Mouse (Mus musculus) hindbrain, embryonic 16.5 days (tissue): ENCODE data around the gene Tgif1. TPM values are rescaled to one million over a fixed set of nuclear protein-coding genes. Genes with fewer than 3 reads are reported as not detected.
A peak's percentile ranks its signal among the peaks of the same experiment; 100 is the strongest.

Source experiments
- ATAC-seq: fragments of 200-750 bp; cut with Nextera tagmentation; 2 replicates; pipeline ENCODE4 v1.8.0; 2017; ENCODE audit warnings: moderate TSS enrichment, moderate library complexity
- H3K27ac ChIP-seq: fragments of 300-500 bp; sonication (generic); 2 replicates; pipeline ENCODE4 v1.5.1; 2014; ENCODE audit warnings: low read depth, mild to moderate bottlenecking, control low read depth, low read length, moderate library complexity
- H3K27me3 ChIP-seq: fragments of 300-500 bp; sonication (generic); replicated peaks from 2 replicates; pipeline ENCODE4 v1.6.1; 2014; ENCODE audit warnings: low read length; ENCODE audit not compliant: control insufficient read depth, insufficient read depth
- H3K36me3 ChIP-seq: fragments of 300-500 bp; sonication (generic); 2 replicates; pipeline ENCODE4 v1.6.1; 2014; ENCODE audit warnings: mild to moderate bottlenecking, low read length, moderate library complexity, mixed read lengths; ENCODE audit not compliant: control insufficient read depth, insufficient read depth
- H3K4me1 ChIP-seq: fragments of 300-500 bp; sonication (generic); 2 replicates; pipeline ENCODE4 v1.6.1; 2014; ENCODE audit warnings: low read depth, low read length; ENCODE audit not compliant: control insufficient read depth, insufficient read depth
- H3K4me2 ChIP-seq: fragments of 300-500 bp; sonication (generic); 2 replicates; pipeline ENCODE4 v1.6.1; 2014; ENCODE audit warnings: mild to moderate bottlenecking, low read length, control low read depth, moderate library complexity
- H3K4me3 ChIP-seq: fragments of 300-500 bp; sonication (generic); 2 replicates; pipeline ENCODE4 v1.5.1; 2014; ENCODE audit warnings: mild to moderate bottlenecking, low read length, control low read depth, moderate library complexity
- H3K9ac ChIP-seq: fragments of 300-500 bp; sonication (generic); 2 replicates; pipeline ENCODE4 v1.6.1; 2014; ENCODE audit warnings: low read depth, mild to moderate bottlenecking, control low read depth, low read length, moderate library complexity
- H3K9me3 ChIP-seq: fragments of 300-500 bp; sonication (generic); 2 replicates; pipeline ENCODE4 v1.6.1; 2014; ENCODE audit warnings: mild to moderate bottlenecking, low read length, moderate library complexity; ENCODE audit not compliant: control insufficient read depth
- WGBS: fragments of 180-500 bp; shearing (Covaris S2); extraction: QIAGEN DNeasy Blood & Tissue Kit; methylation state at CpG from one replicate; pipeline ENCODE4 v1.1.7; 2014; 5-methylcytosine and 5-hydroxymethylcytosine counted together
- microRNA counts: library from miRNA; unstranded; fragments of <30 nt; microRNA quantifications from one replicate; lab custom pipeline; 2016
- microRNA-seq: library from miRNA; unstranded; fragments of <30 nt; microRNA quantifications from one replicate; pipeline ENCODE4, GENCODE M21; 2017
- polyA plus RNA-seq: library from polyadenylated mRNA; unstranded; fragments of >200 nt; fragmentation: Nextera tagmentation; extraction: Ambion mirVana; gene quantifications from 2 replicates; pipeline ENCODE4 v1.2.1, GENCODE M21; 2015

Gene Tgif1
- polyA plus RNA-seq, 1 experiment from 2014 or later: 13.2 TPM

DNA sequence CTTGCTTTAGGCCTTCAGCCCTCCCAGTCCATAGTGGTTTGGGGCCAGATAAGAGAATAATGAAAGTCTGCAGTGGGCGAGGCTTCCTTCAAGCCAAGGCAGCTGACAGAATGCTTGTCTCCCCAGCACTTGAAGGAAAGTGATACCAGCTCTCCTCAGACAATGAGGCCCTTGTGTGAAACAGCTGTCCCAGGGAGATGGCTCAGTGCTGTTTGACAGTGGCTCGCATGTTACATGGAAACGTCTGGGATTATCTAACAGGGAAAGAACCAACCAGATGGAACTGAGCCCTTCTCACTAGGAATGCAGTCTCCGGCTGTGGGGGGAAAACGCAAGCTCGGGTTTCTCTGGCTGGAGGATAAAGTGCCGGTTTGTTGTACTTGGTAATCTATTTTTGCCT is 59.1 kb downstream of the Tgif1 start:
- Histone ChIP-seq H3K9me3 (no peaks in the 10 kb centered on the region), H3K27me3 (no peaks in the 10 kb centered on the region), H3K36me3 (no peaks in the 10 kb centered on the region), H3K4me2 (no peak overlapping the region), H3K27ac (peak overlapping the region; percentile 44), H3K9ac (peak overlapping the region; percentile 17; the same call in 1 of the 2 replicates), H3K4me3 (no peak overlapping the region), H3K4me1 (peaks cover 9% of the 10 kb centered on the region)
- ATAC-seq: peak; percentile 74
- WGBS: 7% methylated on average over 7 of the region's 7 CpGs

MicroRNAs within 50 kb of the gene (microRNA counts, 519-probe panel; counts per million panel counts)
- 1,489 counts per million, percentile 13 among the panel's probes with 10 or more counts for microRNA mmu-miR-1195 (lab: Ali Mortazavi, UCI)

Small RNAs within 50 kb of the gene (microRNA-seq; reads per million reads assigned to microRNA genes)
- gene Mir1195: not detected

Other genes with a start within 250 kb of the Tgif1 start
- 0.91 and 2.7 TPM in 2 replicates for gene Myom1, start 149.1 kb upstream of the Tgif1 start, polyA plus RNA-seq
- 106 and 118 TPM in 2 replicates for gene Myl12a, start 149.3 kb upstream of the Tgif1 start, polyA plus RNA-seq